ENCODE assay signal across 18 mouse cellular contexts in genomic region chr19:40834436-40834835, GRCm38 (mm10).
"Had no signal": no experiment of that assay in that cellular context is flagged by ENCODE, and none has a peak within 500 bp of the region (broad histone marks: within the 10 kb centered on the region; RNA-seq: fewer than 3 reads in every experiment).

No protein-coding gene starts in this region.

- DNase-seq: kidney, adult 18-20 months; kidney, adult 9 months; kidney, postnatal 14 days; kidney, postnatal 4 days; liver; lung, embryonic 14.5 days; lung, postnatal 10 days; lung, postnatal 36 days; thymus, adult 18-20 months; thymus, postnatal 4 days had no signal

- H3K9me3 ChIP-seq: limb, embryonic 10.5 days; limb, embryonic 13.5 days; liver, embryonic 15.5 days; neural tube, embryonic 13.5 days had no signal

- ATAC-seq: inflammation-experienced regulatory T-cells, adult 6 months; intestine, embryonic 16.5 days; midbrain, embryonic 16.5 days had no signal

- H3K27me3 ChIP-seq: limb, embryonic 13.5 days; neural tube, embryonic 13.5 days had no signal

- H3K27ac ChIP-seq: limb, embryonic 10.5 days; limb, embryonic 13.5 days; liver, embryonic 15.5 days; neural tube, embryonic 13.5 days had no signal

- H3K4me3 ChIP-seq: limb, embryonic 10.5 days; limb, embryonic 13.5 days; liver, embryonic 15.5 days; myocyte; neural tube, embryonic 13.5 days had no signal

- H3K9ac ChIP-seq: limb, embryonic 13.5 days; liver, embryonic 15.5 days; lung, embryonic 14.5 days; neural tube, embryonic 13.5 days had no signal

- H3K4me2 ChIP-seq: limb, embryonic 13.5 days; liver, embryonic 15.5 days; lung, embryonic 14.5 days had no signal
